Comparison of ENCODE assay signal across 10 mouse cellular contexts in genomic region chr4:136878601-136879000, GRCm38 (mm10). TPM values are rescaled to one million over a fixed set of nuclear protein-coding genes. Genes with fewer than 3 reads are reported as not detected.
DNase-seq lines count a peak whose midpoint lies in the region; TF ChIP-seq lines count a peak whose summit lies in the region.
"Had no signal": no experiment of that assay in that cellular context is flagged by ENCODE, and none has a peak within 500 bp of the region (broad histone marks: within the 10 kb centered on the region; RNA-seq: fewer than 3 reads in every experiment).

No protein-coding gene starts in this region.

- DNase-seq in cerebellum, adult 9-10 months: peak; percentile 25
- DNase-seq in cerebellum, adult 11-12 months: no peak
- no peak for DNase-seq in layer of hippocampus, adult 2 months (ENCODE audit: low spot score in 2 of 2)
- no peak for DNase-seq in layer of hippocampus, postnatal 14 days (ENCODE audit: low spot score in 2 of 2)
- peak; percentile 23 for DNase-seq in thymus, postnatal 14 days
- no peak for DNase-seq in thymus, adult 18-20 months
- no peak for DNase-seq in ovary, adult 18-20 months (ENCODE audit: low spot score)
- DNase-seq in layer of hippocampus, adult 9-11 months: no peak

- TF ChIP-seq CTCF in layer of hippocampus, adult 2 months (conservative IDR thresholded peaks at IDR 0.05): peak; percentile 74

- H3K27ac ChIP-seq in layer of hippocampus, adult 2 months: no peak overlapping the region
- H3K27ac ChIP-seq: limb, embryonic 13.5 days had no signal

- H3K4me3 ChIP-seq in layer of hippocampus, adult 2 months: no peak overlapping the region
- H3K4me3 ChIP-seq: limb, embryonic 13.5 days had no signal

RNA-seq across cellular contexts. Expression of gene C1qb, which starts 7.4 kb away (rescaled TPM):
- 10 to 100 TPM; 51.1 to 52.0 TPM for total RNA-seq in layer of hippocampus, adult 2 months (2021)
- 10 to 100 TPM; 40.7 to 47.6 TPM for total RNA-seq in layer of hippocampus, postnatal 14 days (2021)
- total RNA-seq: ES-E14 had no signal

RNA-seq across cellular contexts. Expression of gene C1qc, which starts 14.3 kb away (rescaled TPM):
- total RNA-seq in layer of hippocampus, adult 2 months (2021): 10 to 100 TPM; 40.0 to 41.8 TPM
- total RNA-seq in layer of hippocampus, postnatal 14 days (2021): 10 to 100 TPM; 42.6 to 43.2 TPM
- total RNA-seq: ES-E14 had no signal

RNA-seq across cellular contexts. Expression of gene C1qa, which starts 20.0 kb away (rescaled TPM):
- total RNA-seq in layer of hippocampus, adult 2 months (2021): 10 to 100 TPM; 48.1 to 48.3 TPM
- total RNA-seq in layer of hippocampus, postnatal 14 days (2021): 10 to 100 TPM; 42.0 TPM
- total RNA-seq: ES-E14 had no signal

RNA-seq across cellular contexts. Expression of gene Ephb2, which starts 42.8 kb away (rescaled TPM):
- total RNA-seq in layer of hippocampus, adult 2 months (2021): 10 to 100 TPM; 21.8 to 22.1 TPM
- 10 to 100 TPM; 40.5 to 43.9 TPM for total RNA-seq in layer of hippocampus, postnatal 14 days (2021)

Comparison
In these comparisons a context has a peak if more than half of its experiments do, and no peak if none do; other contexts are left out.
1. DNase-seq: peak in cerebellum, adult 9-10 months (single experiment) and thymus, postnatal 14 days (single experiment); none in cerebellum, adult 11-12 months (single experiment), layer of hippocampus, adult 2 months (0 of 2), layer of hippocampus, postnatal 14 days (0 of 2), thymus, adult 18-20 months (0 of 2), ovary, adult 18-20 months (single experiment) and layer of hippocampus, adult 9-11 months (single experiment).